Mouse (Mus musculus): ENCODE results near the gene Pheta2. TPM values are rescaled to one million over a fixed set of nuclear protein-coding genes. Genes with fewer than 3 reads are reported as not detected.
"Not testable (repeated sequence)": the region's sequence is repeated elsewhere in the genome, so short reads cannot be mapped to it uniquely, and the experiment has no call there.

Gene Pheta2
- polyA plus RNA-seq, 1 experiment from 2014 or later = 3.0 TPM

DNA sequence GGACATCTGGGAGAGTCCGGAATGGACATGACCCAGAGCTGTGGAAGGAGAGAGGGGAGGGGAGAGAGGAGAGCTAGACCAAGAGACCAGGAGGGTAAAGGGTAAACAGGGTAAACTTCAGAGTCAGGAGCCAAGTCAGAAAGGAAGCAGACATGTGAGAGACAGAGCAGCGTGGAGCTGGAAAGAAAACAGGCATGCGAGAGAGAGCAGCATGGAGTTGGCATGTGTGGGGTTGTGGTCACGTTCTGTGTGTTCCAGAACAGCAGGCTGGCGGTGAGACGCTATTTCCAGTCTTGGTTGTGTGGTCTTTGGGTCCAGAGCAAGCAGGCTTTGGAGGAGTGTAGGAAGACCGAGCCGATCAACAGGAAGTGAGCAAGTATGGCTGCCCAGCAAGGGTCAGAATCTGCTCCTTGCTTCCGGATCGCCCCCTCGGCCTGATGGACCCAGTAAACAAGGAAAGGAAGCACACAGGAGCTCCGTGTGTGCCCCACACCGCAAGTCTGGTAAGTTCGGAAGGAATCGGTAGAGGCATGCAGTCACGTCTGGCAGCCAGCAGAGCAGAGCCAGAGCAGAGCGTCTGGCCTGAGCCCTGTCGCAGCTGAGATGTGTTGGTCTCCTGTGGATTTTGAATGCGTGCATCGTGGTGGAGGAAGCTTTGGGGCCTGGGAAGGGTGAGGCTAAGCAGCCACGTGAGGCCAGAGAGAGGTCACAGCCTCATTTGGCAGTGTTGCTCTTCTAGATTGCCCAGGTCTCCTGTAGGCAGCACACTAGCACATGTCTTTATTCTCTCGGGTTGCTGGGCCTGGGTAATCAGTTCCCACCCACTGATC lies 19.9 kb downstream of the Pheta2 start:
- H3K9me3 ChIP-seq = no peaks in the 10 kb centered on the region
- ATAC-seq (ENCODE audit: low read depth) = no peak
- H3K9ac ChIP-seq = no peak overlapping the region
- no peak overlapping the region for H3K27ac ChIP-seq (replicated peaks)
- H3K27me3 ChIP-seq = no peaks in the 10 kb centered on the region
- 68% methylated on average over 22 of the region's 22 CpGs for WGBS
- peaks cover 8% of the 10 kb centered on the region for H3K4me1 ChIP-seq (replicated peaks)
- H3K36me3 ChIP-seq = no peaks in the 10 kb centered on the region
- no peak overlapping the region for H3K4me2 ChIP-seq
- H3K4me3 ChIP-seq = no peak overlapping the region

DNA sequence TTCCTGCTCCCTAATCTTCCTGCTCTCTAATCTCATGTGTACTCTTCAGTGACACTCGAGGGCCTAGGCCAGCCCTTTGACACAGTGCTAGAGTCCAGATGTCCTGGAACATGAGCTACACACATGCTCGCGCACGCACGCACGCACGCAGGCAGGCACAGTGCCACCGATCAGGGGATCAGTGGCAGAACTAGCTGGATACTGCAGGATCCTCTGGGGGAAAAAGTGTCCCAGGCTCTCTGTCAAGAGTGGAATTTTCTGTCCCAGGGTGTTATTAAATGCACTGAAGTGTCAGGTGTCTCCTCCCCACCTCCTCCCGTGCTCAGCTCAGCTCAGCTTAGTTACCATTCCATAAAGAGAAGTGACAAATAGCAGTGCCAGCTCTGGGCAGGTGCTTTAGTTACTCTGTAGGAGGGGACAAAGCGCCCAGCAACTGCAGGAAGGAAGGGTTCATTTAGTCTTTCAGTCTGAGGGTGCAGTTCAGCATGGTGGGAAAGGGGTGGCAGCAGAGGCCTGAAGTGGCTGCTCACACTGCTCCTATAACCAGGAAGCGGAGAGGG lies 22.8 kb downstream of the Pheta2 start:
- Histone ChIP-seq H3K4me2 (no peak overlapping the region), H3K9ac (no peak overlapping the region), H3K4me3 (no peak overlapping the region), H3K27ac (replicated peaks) (no peak overlapping the region), H3K9me3 (no peaks in the 10 kb centered on the region), H3K4me1 (replicated peaks) (no peaks in the 10 kb centered on the region), H3K36me3 (no peaks in the 10 kb centered on the region), H3K27me3 (no peaks in the 10 kb centered on the region)
- 81% methylated on average over 11 of the region's 11 CpGs for WGBS
- no peak for ATAC-seq (ENCODE audit: low read depth)

- no peak for ATAC-seq (ENCODE audit: low read depth)
- H3K4me1 ChIP-seq (replicated peaks) = no peaks in the 10 kb centered on the region
- H3K9me3 ChIP-seq = no peaks in the 10 kb centered on the region
- no peaks in the 10 kb centered on the region for H3K27me3 ChIP-seq
- H3K4me3 ChIP-seq = no peak overlapping the region
- no peak overlapping the region for H3K9ac ChIP-seq
- no peak overlapping the region for H3K27ac ChIP-seq (replicated peaks)
- 82% methylated on average over 4 of the region's 4 CpGs for WGBS
- H3K4me2 ChIP-seq = no peak overlapping the region
- no peaks in the 10 kb centered on the region for H3K36me3 ChIP-seq
Observed at GRCm38 (mm10) chr15:82362234-82362633, 23.5 kb downstream of the Pheta2 start.

- 83% methylated on average over 8 of the region's 12 CpGs for WGBS
- H3K4me2 ChIP-seq; ATAC-seq (ENCODE audit: low read depth); H3K4me3 ChIP-seq; H3K9me3 ChIP-seq; H3K36me3 ChIP-seq; H3K27ac ChIP-seq (replicated peaks); H3K4me1 ChIP-seq (replicated peaks); H3K27me3 ChIP-seq; H3K9ac ChIP-seq: not testable (repeated sequence)
Observed at GRCm38 (mm10) chr15:82363801-82364200, 25.1 kb downstream of the Pheta2 start.

DNA sequence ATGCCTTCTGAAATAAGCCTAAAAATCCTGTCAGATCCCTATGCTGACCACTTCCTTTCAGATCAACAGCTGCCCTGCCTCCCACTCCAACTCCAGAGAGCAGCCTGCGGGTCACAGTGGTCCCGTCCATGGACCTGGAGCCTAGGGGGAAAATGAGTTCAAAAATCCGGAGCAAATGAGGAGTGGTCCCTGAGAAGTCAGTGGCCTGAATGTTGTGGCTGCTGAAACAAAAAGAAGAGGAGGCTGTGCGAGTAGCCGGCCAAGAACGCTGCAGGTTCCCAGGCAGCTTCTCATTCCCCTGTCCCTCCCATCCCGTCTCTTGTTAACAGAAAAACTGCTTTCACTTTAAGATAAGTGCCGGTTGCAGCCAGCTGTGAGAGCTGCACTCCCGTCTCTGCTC lies 25.8 kb downstream of the Pheta2 start:
- H3K4me2 ChIP-seq; H3K27me3 ChIP-seq; H3K27ac ChIP-seq (replicated peaks); H3K9ac ChIP-seq; H3K4me1 ChIP-seq (replicated peaks); H3K9me3 ChIP-seq; H3K36me3 ChIP-seq; H3K4me3 ChIP-seq; ATAC-seq (ENCODE audit: low read depth): not testable (repeated sequence)
- 15% methylated on average over 6 of the region's 9 CpGs for WGBS

GRCm38 (mm10) chr15:82368146-82368545 lies 29.4 kb downstream of the Pheta2 start:
- no peaks in the 10 kb centered on the region for H3K9me3 ChIP-seq
- 88% methylated on average over 4 of the region's 4 CpGs for WGBS
- no peak overlapping the region for H3K9ac ChIP-seq
- no peaks in the 10 kb centered on the region for H3K36me3 ChIP-seq
- no peak overlapping the region for H3K27ac ChIP-seq (replicated peaks)
- no peaks in the 10 kb centered on the region for H3K27me3 ChIP-seq
- no peak overlapping the region for H3K4me2 ChIP-seq
- ATAC-seq (ENCODE audit: low read depth) = no peak
- H3K4me1 ChIP-seq (replicated peaks) = no peaks in the 10 kb centered on the region
- no peak overlapping the region for H3K4me3 ChIP-seq

DNA sequence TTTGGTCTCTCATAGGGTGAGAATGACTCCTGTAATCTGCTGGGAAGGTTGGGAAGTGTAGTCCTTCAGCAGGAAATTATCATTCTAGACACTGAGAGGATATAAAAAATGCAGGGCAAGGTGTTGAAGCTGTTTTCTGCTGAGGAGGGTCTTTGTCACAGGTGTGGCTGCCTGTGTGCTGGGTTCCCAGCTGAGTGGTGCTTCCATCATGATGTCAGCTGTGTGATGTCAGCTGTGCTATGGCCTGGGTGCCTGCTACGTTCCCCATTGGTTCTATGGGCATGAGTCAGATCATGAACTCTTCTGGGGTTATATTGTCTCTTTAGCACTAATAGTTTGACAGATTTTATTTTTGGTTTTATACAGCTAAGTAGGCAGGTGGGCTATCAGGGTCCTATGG lies 30.1 kb downstream of the Pheta2 start:
- Histone ChIP-seq H3K9me3 (no peaks in the 10 kb centered on the region), H3K4me1 (replicated peaks) (no peaks in the 10 kb centered on the region), H3K4me2 (no peak overlapping the region), H3K27me3 (no peaks in the 10 kb centered on the region), H3K4me3 (no peak overlapping the region), H3K9ac (no peak overlapping the region), H3K27ac (replicated peaks) (no peak overlapping the region), H3K36me3 (no peaks in the 10 kb centered on the region)
- no peak for ATAC-seq (ENCODE audit: low read depth)
- 81% methylated on average over 1 of the region's 1 CpGs for WGBS

DNA sequence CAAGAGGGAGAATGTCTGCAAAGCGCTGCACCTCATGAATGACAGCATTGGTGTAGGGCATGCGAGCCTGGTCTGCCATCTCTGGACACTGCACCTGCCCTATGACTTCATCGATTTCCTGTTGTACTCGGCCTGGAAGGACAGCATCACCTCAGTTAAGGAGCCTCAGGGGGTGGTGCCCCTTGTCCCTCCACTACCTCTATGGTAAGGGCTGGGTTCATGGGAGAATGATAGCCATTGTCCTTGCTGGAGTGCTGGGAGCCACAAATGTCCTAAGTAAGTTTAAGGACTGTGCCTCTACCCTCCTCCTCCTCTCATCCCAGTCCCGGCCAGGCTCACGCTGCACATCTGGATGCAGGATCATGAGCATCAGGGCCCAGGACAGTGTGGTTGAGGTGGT lies 33.7 kb downstream of the Pheta2 start:
- H3K4me3 ChIP-seq = no peak overlapping the region
- no peaks in the 10 kb centered on the region for H3K27me3 ChIP-seq
- no peak for ATAC-seq (ENCODE audit: low read depth)
- 86% methylated on average over 6 of the region's 6 CpGs for WGBS
- H3K4me1 ChIP-seq (replicated peaks) = peaks cover 9% of the 10 kb centered on the region; the same call in 1 of the 2 replicates
- H3K36me3 ChIP-seq = no peaks in the 10 kb centered on the region
- H3K27ac ChIP-seq (replicated peaks) = no peak overlapping the region
- H3K4me2 ChIP-seq = no peak overlapping the region
- H3K9me3 ChIP-seq = no peaks in the 10 kb centered on the region
- H3K9ac ChIP-seq = no peak overlapping the region

DNA sequence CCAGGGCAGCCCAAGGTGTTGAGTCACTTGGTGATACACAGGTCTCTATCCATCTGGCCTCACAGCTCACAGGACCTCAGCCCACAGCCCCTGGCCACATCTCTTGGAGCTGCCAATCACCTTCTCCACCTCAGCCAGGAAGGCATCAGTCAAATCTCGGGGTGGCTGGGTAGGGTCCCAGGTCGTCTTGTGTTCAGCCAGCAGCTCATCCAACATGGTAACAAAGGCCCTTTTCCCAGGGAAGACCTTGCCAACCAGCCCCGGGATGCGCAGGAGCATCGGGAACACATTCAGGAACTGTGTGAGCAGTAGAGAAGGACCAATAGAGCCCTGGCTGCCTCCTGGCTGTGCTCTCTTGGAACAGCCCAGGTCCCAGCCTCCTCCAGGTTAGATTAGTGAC lies 34.2 kb downstream of the Pheta2 start:
- Histone ChIP-seq H3K27me3 (no peaks in the 10 kb centered on the region), H3K9me3 (no peaks in the 10 kb centered on the region), H3K27ac (replicated peaks) (no peak overlapping the region), H3K4me3 (no peak overlapping the region), H3K9ac (no peak overlapping the region), H3K4me2 (no peak overlapping the region), H3K4me1 (replicated peaks) (peaks cover 9% of the 10 kb centered on the region; the same call in 1 of the 2 replicates), H3K36me3 (no peaks in the 10 kb centered on the region)
- 89% methylated on average over 5 of the region's 5 CpGs for WGBS
- no peak for ATAC-seq (ENCODE audit: low read depth)

- H3K9ac ChIP-seq = no peak overlapping the region
- no peaks in the 10 kb centered on the region for H3K9me3 ChIP-seq
- 78% methylated on average over 5 of the region's 5 CpGs for WGBS
- ATAC-seq (ENCODE audit: low read depth) = no peak
- H3K4me3 ChIP-seq = no peak overlapping the region
- no peak overlapping the region for H3K27ac ChIP-seq (replicated peaks)
- peaks cover 9% of the 10 kb centered on the region; the same call in 1 of the 2 replicates for H3K4me1 ChIP-seq (replicated peaks)
- no peaks in the 10 kb centered on the region for H3K36me3 ChIP-seq
- no peak overlapping the region for H3K4me2 ChIP-seq
- H3K27me3 ChIP-seq = no peaks in the 10 kb centered on the region
Observed at GRCm38 (mm10) chr15:82374437-82374836, 35.7 kb downstream of the Pheta2 start.

DNA sequence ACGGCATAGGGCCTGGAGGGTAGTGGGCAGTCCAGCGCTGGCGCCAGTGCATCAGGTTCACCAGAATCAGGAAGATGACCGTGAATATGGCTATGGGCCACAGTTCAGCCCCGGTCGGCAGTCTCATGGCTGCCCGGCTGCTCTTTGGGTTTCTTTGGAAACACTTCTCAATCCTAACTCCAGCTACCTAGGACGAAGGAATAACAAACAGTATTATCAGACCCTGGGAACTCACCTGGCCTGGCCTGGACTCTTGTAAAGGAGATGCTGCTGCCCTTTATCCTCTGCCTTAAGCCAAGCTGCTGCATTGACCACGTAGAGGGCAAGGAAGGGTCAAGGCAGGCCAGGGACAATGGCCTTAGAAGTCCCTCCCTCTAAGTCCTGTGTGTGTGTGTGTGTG lies 37.1 kb downstream of the Pheta2 start:
- H3K36me3 ChIP-seq = no peaks in the 10 kb centered on the region
- no peak overlapping the region for H3K9ac ChIP-seq
- WGBS = 86% methylated on average over 9 of the region's 9 CpGs
- H3K9me3 ChIP-seq = no peaks in the 10 kb centered on the region
- H3K27me3 ChIP-seq = no peaks in the 10 kb centered on the region; the same call in 1 of the 2 replicates
- H3K4me3 ChIP-seq = no peak overlapping the region
- H3K27ac ChIP-seq (replicated peaks) = no peak overlapping the region
- ATAC-seq (ENCODE audit: low read depth) = no peak
- H3K4me2 ChIP-seq = no peak overlapping the region
- H3K4me1 ChIP-seq (replicated peaks) = peaks cover 20% of the 10 kb centered on the region

GRCm38 (mm10) chr15:82376393-82377138 lies 37.8 kb downstream of the Pheta2 start:
- ATAC-seq (ENCODE audit: low read depth) = no peak

More at GRCm38 (mm10) chr15:82376393-82377138, 37.8 kb downstream of the Pheta2 start:
- H3K4me3 ChIP-seq = no peak overlapping the region
- no peaks in the 10 kb centered on the region; the same call in 1 of the 2 replicates for H3K27me3 ChIP-seq
- H3K4me2 ChIP-seq = no peak overlapping the region
- H3K4me1 ChIP-seq (replicated peaks) = peaks cover 21% of the 10 kb centered on the region
- WGBS = 54% methylated on average over 17 of the region's 17 CpGs
- H3K9ac ChIP-seq = no peak overlapping the region
- no peaks in the 10 kb centered on the region for H3K9me3 ChIP-seq
- H3K36me3 ChIP-seq = no peaks in the 10 kb centered on the region
- 0 out of 2 replicates have a peak overlapping the region, but pooled peaks have one; percentile 14 for H3K27ac ChIP-seq (replicated peaks)
